Mouse (Mus musculus) midbrain, embryonic 10.5 days (tissue): ENCODE data around the gene Lurap1l. TPM values are rescaled to one million over a fixed set of nuclear protein-coding genes. Genes with fewer than 3 reads are reported as not detected.

Experiments
- DNase-seq: peaks from one replicate; pipeline ENCODE4 v3.0.0-alpha.2; 2017; ENCODE audit warnings: low spot score
- H3K27ac ChIP-seq: fragments of 300-500 bp; sonication (generic); replicated peaks from 2 replicates; pipeline ENCODE4 v1.5.1; 2016; ENCODE audit warnings: mild to moderate bottlenecking
- H3K27me3 ChIP-seq: fragments of 300-500 bp; sonication (generic); 2 replicates; pipeline ENCODE4 v1.6.1; 2016; ENCODE audit warnings: low read depth, mild to moderate bottlenecking; ENCODE audit not compliant: poor library complexity, severe bottlenecking
- H3K36me3 ChIP-seq: fragments of 300-500 bp; sonication (generic); 2 replicates; pipeline ENCODE4 v1.6.1; 2016; ENCODE audit warnings: mild to moderate bottlenecking, moderate library complexity
- H3K4me1 ChIP-seq: fragments of 300-500 bp; sonication (generic); 2 replicates; pipeline ENCODE4 v1.6.1; 2016
- H3K4me3 ChIP-seq: fragments of 300-500 bp; sonication (generic); 2 replicates; pipeline ENCODE4 v1.5.1; 2016; ENCODE audit warnings: mild to moderate bottlenecking, moderate library complexity
- H3K9me3 ChIP-seq: fragments of 300-500 bp; sonication (generic); replicated peaks from 2 replicates; pipeline ENCODE4 v1.6.1; 2016; ENCODE audit warnings: mild to moderate bottlenecking
- WGBS: fragments of 180-500 bp; shearing (Covaris S2); methylation state at CpG from one replicate; pipeline ENCODE4 v1.1.7; 2016; 5-methylcytosine and 5-hydroxymethylcytosine counted together
- microRNA-seq: library from miRNA; unstranded; fragments of <30 nt; microRNA quantifications from one replicate; pipeline ENCODE4, GENCODE M21; 2017
- polyA plus RNA-seq: library from polyadenylated mRNA; unstranded; fragments of >200 nt; fragmentation: Nextera tagmentation; extraction: Ambion mirVana; gene quantifications from 2 replicates; pipeline ENCODE4 v1.2.1, GENCODE M21; 2016

Gene Lurap1l
- polyA plus RNA-seq, 1 experiment from 2014 or later = 2.4 TPM

DNA sequence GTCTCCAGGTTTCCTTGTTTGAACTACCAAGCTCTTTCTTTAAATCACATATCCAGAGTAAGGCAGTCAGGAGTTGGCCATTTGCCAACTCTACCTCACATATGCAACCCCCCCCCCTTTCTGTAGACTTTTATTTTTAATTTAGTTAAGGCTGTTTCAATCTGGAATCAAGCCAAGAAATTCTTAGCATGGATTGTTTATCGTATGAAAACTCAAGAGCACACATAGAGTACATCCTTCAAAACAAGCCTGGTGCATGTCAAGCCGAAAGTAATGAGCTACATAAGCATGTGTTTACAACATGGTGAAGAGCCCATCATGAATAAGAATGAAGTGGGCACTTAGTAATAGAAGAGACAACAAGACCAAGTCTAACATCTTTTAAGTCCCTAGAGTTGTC is 45.5 kb downstream of the Lurap1l start:
- Histone ChIP-seq H3K9me3 (no peaks in the 10 kb centered on the region), H3K36me3 (no peaks in the 10 kb centered on the region), H3K4me3 (no peak overlapping the region), H3K27me3 (no peaks in the 10 kb centered on the region), H3K27ac (no peak overlapping the region), H3K4me1 (no peaks in the 10 kb centered on the region)
- 91% methylated on average over 2 of the region's 2 CpGs for WGBS
- no peak for DNase-seq

DNA sequence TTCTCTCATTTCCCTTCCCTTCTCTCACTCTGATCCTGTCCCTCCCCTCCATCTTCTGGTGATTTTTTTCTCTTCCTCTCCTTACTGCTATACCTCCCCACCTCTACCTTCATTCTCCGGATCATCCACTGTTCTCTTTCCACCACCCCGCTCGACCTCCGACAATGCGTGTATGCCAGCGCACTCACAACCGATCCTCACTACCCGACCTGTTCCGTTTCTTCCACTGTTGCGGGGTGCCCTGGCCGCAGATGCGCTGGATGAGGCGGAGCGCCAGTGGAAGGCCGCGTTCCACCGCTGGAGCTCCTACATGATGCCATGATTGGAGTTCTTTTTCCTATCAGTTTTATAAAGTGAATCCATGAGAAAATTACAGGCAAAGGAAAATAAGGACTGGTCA is 57.1 kb downstream of the Lurap1l start:
- Histone ChIP-seq H3K36me3 (no peaks in the 10 kb centered on the region), H3K9me3 (no peaks in the 10 kb centered on the region; the same call in 1 of the 2 replicates), H3K27ac (no peak overlapping the region), H3K27me3 (no peaks in the 10 kb centered on the region), H3K4me3 (no peak overlapping the region), H3K4me1 (no peaks in the 10 kb centered on the region)
- DNase-seq = no peak
- 91% methylated on average over 17 of the region's 17 CpGs for WGBS

DNA sequence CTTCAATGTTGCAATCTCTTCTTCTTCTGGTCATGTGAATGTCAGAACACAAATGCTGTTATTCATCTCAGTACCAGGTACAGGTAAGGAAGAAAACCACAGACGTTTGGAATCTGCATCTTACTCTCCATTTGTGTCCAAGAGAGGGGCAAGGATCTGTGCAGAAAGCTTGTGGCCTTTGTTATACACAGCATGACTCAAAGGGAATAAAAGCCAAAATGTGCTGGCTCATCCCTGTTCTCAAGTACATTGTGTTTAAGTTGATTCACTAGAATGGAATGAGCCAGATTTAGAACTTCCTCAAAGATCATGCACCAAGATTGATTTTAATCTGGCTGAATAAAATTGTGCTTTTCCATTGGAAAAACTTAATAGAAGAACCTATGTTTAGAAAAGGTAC is 61.4 kb downstream of the Lurap1l start:
- Histone ChIP-seq H3K4me1 (no peaks in the 10 kb centered on the region), H3K36me3 (no peaks in the 10 kb centered on the region), H3K9me3 (no peaks in the 10 kb centered on the region; the same call in 1 of the 2 replicates), H3K27me3 (no peaks in the 10 kb centered on the region), H3K4me3 (no peak overlapping the region), H3K27ac (no peak overlapping the region)
- WGBS = 38% methylated on average over 1 of the region's 1 CpGs
- no peak for DNase-seq

DNA sequence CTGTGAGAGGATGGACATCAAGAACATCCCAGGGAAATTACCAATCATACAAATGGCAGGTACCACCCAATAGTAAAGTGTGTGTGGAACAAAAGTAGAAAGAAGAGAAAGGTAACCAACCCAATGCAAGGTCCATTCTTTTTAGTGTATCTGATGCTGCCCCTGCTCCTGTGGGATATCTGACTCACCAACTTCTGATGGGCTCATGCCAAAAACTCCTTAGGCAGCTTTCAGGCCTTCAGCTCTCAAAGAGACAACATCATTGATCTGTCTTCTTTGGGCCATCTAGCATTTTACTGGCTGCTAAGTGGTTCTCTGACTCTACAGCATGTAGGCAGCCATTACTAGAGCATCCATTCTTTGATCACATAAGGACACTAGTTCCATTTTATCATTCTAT is 63.5 kb downstream of the Lurap1l start:
- H3K9me3 ChIP-seq = no peaks in the 10 kb centered on the region

DNA sequence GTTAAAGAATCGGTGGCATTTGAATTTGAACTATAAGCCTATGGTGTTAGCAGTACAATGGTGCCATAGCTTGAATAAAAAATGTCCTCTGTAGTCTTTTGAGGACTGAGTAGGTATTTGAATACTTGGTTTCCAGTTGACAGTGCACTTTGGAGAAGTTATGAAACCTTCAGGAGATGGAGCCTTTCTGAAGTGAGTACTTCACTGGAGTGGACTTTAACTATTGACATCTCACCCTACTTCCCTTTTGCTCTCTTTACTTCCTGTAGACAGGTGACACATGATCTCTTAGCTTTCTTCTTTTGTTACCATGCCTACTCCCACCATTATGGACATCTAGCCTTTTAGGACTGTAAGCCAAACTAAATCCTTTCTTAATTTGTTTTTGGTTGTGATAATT is 80.4 kb downstream of the Lurap1l start:
- WGBS = 81% methylated on average over 1 of the region's 1 CpGs
- no peaks in the 10 kb centered on the region for H3K4me1 ChIP-seq
- H3K4me3 ChIP-seq = no peak overlapping the region
- no peaks in the 10 kb centered on the region for H3K27me3 ChIP-seq
- H3K27ac ChIP-seq = no peak overlapping the region
- no peaks in the 10 kb centered on the region for H3K36me3 ChIP-seq
- DNase-seq = no peak
- no peaks in the 10 kb centered on the region for H3K9me3 ChIP-seq

More for the DNA sequence above, 63.5 kb downstream of the Lurap1l start:
- Histone ChIP-seq H3K4me1 (no peaks in the 10 kb centered on the region), H3K4me3 (no peak overlapping the region), H3K27ac (no peak overlapping the region), H3K27me3 (no peaks in the 10 kb centered on the region), H3K36me3 (no peaks in the 10 kb centered on the region)
- DNase-seq = no peak

DNA sequence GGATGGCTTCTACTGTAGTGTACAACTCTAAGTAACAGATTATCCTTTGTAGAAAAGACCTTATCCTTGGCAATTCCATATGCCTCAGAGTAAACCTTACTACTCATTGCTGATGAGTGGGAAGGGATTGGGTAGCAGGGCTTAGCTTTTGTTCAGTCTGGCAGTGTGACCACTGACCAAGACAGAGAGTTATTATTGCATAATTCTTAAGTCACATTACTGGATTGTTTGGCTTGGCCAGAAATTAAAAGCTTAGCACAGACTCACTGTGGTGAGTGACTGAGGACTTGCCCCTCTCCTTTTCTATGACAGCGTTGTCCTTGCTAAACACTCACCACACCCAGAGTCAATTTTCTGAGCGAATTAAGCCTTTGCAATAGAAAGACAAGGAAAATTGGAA is 93.1 kb downstream of the Lurap1l start:
- Histone ChIP-seq H3K36me3 (no peaks in the 10 kb centered on the region), H3K27me3 (no peaks in the 10 kb centered on the region), H3K4me3 (no peak overlapping the region), H3K9me3 (peaks cover 5% of the 10 kb centered on the region; the same call in 1 of the 2 replicates), H3K4me1 (no peaks in the 10 kb centered on the region), H3K27ac (no peak overlapping the region)
- WGBS = 90% methylated on average over 2 of the region's 2 CpGs
- DNase-seq = no peak

Small RNA genes lying within 50 kb of the gene (microRNA-seq; reads per million reads assigned to microRNA genes)
- not detected for gene Gm27452

Other genes starting within 250 kb of the Lurap1l start
- gene Tyrp1, start 76.5 kb upstream of the Lurap1l start, polyA plus RNA-seq = 0.21 and 0.31 TPM in 2 replicates